Mouse (Mus musculus): ENCODE data around the gene S100a16.

The S100a16 gene

GRCm38 (mm10) chr3:90585595-90585994 lies 48.5 kb downstream of the S100a16 start:
- DNase-seq (ENCODE audit: low read depth, low spot score), result peak; percentile 85

GRCm38 (mm10) chr3:90586016-90586643 lies 49.1 kb downstream of the S100a16 start:
- peak; percentile 62 for DNase-seq (ENCODE audit: low read depth, low spot score)

GRCm38 (mm10) chr3:90586906-90587305 lies 49.9 kb downstream of the S100a16 start:
- DNase-seq (ENCODE audit: low read depth, low spot score), result peak; percentile 88

GRCm38 (mm10) chr3:90587361-90588101 lies 50.5 kb downstream of the S100a16 start:
- DNase-seq (ENCODE audit: low read depth, low spot score), result peak; percentile 63

- peak; percentile 72 for DNase-seq (ENCODE audit: low read depth, low spot score)
Measured at GRCm38 (mm10) chr3:90589390-90589789, 52.3 kb downstream of the S100a16 start.

- DNase-seq (ENCODE audit: low read depth, low spot score), result no peak
Measured at GRCm38 (mm10) chr3:90589947-90590346, 52.9 kb downstream of the S100a16 start, which contains the start of gene S100a2. S100a2 (plus strand) TSS chr3:90590247.
